Mouse (Mus musculus): ENCODE results near the gene Lrrc27. TPM values are rescaled to one million over a fixed set of nuclear protein-coding genes. Genes with fewer than 3 reads are reported as not detected.

The Lrrc27 gene
- polyA plus RNA-seq (2014; fragmentation: Nextera tagmentation; extraction: Ambion mirVana) = 3.4 and 5.3 TPM in 2 replicates

DNA sequence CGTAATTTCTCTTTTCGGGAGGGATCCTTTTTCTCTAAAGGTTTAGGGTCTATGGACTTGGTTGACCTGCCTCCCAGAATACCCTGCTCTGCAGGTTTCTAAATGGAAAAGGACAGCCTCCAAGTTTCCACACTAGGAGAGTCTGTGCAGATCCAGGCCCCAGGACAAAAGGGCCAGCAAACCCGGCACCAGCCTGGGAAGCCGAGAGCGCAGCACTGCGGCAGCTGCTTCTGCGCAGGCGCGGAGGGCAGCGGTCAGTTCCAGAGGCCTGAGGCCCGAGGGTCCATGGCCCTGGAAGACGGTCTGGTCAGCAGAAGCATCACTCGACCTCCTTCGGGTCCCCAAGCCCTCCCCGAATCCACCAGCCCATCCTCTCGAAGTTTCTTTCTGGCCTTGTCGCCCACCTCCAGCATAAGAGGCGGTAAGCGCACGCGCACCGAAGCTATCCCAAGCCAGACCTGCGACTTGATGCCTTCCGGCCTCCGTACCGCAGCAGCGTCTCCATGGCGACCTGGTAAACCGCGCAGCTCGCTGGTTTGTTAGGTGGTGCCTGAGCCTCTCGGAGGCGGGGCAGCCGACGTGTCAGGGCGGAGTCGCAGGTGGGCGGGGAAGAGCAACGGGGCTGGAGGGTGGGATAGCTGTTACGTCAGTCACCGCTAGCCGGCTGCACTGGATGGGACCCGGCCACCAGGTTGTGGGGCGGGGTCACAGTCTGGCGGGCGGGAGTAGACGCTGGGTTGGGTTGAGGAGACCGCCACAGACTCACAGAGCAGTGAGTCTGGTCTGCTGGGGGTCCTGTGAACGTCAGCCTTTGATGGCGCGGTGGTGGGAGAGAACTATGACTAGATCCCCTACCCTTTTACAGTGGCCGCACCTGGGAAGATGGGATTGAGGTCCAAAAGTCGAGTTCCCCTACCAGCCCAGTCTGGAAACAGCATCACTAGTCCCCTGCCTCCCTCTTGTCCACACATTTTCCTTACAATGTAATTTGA lies at the start of gene Lrrc27, which contains the start of gene Stk32c:
TSS of gene Lrrc27 (plus strand) at position 235 of the 992 bp plus-strand sequence.
TSS of gene Stk32c (minus strand) at position 554 of the 992 bp plus-strand sequence.
- Histone ChIP-seq H3K27me3 (ENCODE audit: insufficient read depth, low read length) (no peaks in the 10 kb centered on the region), H3K4me1 (ENCODE audit: insufficient read depth) (0 out of 2 replicates have a peak, but pooled peaks cover 4% of the 10 kb centered on the region), H3K4me3 (ENCODE audit: low read depth, low read length) (peak within 1 kb of the TSS; percentile 63), H3K27ac (ENCODE audit: low read depth) (peak within 1 kb of the TSS; percentile 82), H3K9me3 (ENCODE audit: low read depth, low read length) (no peaks in the 10 kb centered on the region), H3K9ac (peak within 1 kb of the TSS; percentile 67), H3K4me2 (peak within 1 kb of the TSS; percentile 72), H3K36me3 (ENCODE audit: insufficient read depth) (no peaks in the 10 kb centered on the region)
- 2% methylated on average over 53 of the region's 53 CpGs for WGBS
- DNase-seq = peak; percentile 99
- peak; percentile 97 for ATAC-seq (ENCODE audit: insufficient read depth)
- peak; percentile 51 for TF ChIP-seq CTCF (IDR thresholded peaks at IDR 0.05; ENCODE audit: low read depth)

DNA sequence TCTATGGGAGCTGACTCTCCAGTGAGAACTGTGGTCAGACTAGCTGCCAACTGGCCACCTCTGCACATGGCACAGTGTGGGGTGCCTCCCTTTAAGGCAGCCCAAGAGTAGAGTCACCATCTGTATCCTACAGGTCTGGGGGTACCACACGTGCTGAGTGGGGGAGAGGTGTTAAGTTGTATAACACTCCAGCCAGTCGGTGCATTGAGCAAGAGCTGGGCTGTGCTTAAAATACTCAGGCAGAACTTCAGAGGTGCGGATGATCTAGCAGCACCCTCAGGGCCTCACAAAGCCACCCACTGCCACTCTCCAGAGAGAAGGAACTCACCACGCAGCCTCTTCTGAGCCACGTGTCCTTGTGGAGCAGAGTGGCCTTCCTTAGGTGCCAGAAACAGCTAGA lies 48.4 kb upstream of the Lrrc27 start:
- no peak for DNase-seq
- Histone ChIP-seq H3K36me3 (ENCODE audit: insufficient read depth) (no peaks in the 10 kb centered on the region), H3K4me1 (ENCODE audit: insufficient read depth) (no peaks in the 10 kb centered on the region), H3K27me3 (ENCODE audit: insufficient read depth, low read length) (no peaks in the 10 kb centered on the region), H3K9ac (no peak overlapping the region), H3K9me3 (ENCODE audit: low read depth, low read length) (no peaks in the 10 kb centered on the region), H3K4me2 (no peak overlapping the region), H3K4me3 (ENCODE audit: low read depth, low read length) (no peak overlapping the region), H3K27ac (ENCODE audit: low read depth) (no peak overlapping the region)
- ATAC-seq (ENCODE audit: insufficient read depth) = no peak
- no peak for TF ChIP-seq CTCF (IDR thresholded peaks at IDR 0.05; ENCODE audit: low read depth)
- WGBS = 63% methylated on average over 5 of the region's 5 CpGs

DNA sequence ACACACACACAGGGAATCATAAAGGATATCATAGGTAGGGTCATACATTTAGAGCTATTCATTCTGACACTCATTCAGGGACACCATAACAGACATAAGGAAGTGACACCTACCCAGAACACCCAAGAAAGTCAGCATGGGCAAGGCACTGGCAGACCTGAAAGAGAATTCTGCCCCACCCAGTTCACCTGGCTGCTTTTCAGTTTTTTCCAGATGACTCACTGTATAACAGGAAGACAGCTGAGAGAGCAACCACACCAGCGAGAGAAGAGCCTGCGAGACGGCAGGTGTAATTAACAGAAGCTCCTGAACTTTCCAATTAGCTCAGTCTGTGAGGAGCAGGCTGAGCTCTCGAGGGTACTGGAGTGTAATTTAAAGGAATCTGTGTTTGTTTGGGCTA lies 43.6 kb upstream of the Lrrc27 start:
- H3K36me3 ChIP-seq (ENCODE audit: insufficient read depth) = no peaks in the 10 kb centered on the region
- H3K4me2 ChIP-seq = no peak overlapping the region
- no peaks in the 10 kb centered on the region for H3K4me1 ChIP-seq (ENCODE audit: insufficient read depth)
- no peak overlapping the region for H3K4me3 ChIP-seq (ENCODE audit: low read depth, low read length)
- no peak overlapping the region for H3K27ac ChIP-seq (ENCODE audit: low read depth)
- WGBS = 71% methylated on average over 4 of the region's 4 CpGs
- no peaks in the 10 kb centered on the region for H3K27me3 ChIP-seq (ENCODE audit: insufficient read depth, low read length)
- ATAC-seq (ENCODE audit: insufficient read depth) = no peak
- H3K9ac ChIP-seq = no peak overlapping the region
- no peak for TF ChIP-seq CTCF (IDR thresholded peaks at IDR 0.05; ENCODE audit: low read depth)
- DNase-seq = no peak
- H3K9me3 ChIP-seq (ENCODE audit: low read depth, low read length) = no peaks in the 10 kb centered on the region

DNA sequence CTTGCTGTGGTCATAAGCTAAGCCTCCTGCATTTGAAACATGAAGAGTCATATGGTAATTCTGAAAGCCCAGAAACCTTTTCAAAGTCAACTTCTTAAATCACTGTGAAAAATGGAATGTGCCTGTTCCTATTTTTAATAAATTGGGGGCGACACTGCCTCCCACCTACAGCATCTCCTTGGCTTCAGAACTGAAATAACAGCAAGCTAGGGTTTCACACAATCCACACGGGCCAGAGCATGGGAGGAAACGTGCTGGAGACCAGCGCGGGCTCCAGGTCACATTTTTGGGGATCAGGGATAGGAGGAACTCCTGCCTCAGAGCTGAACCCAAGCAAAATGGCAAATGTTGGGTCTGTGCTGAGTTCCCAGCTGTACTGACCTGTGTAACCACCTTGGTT lies 33.5 kb upstream of the Lrrc27 start:
- no peak overlapping the region for H3K4me3 ChIP-seq (ENCODE audit: low read depth, low read length)
- H3K36me3 ChIP-seq (ENCODE audit: insufficient read depth) = no peaks in the 10 kb centered on the region
- H3K27me3 ChIP-seq (ENCODE audit: insufficient read depth, low read length) = no peaks in the 10 kb centered on the region
- no peaks in the 10 kb centered on the region for H3K4me1 ChIP-seq (ENCODE audit: insufficient read depth)
- no peak for DNase-seq
- no peaks in the 10 kb centered on the region for H3K9me3 ChIP-seq (ENCODE audit: low read depth, low read length)
- H3K9ac ChIP-seq = no peak overlapping the region
- H3K27ac ChIP-seq (ENCODE audit: low read depth) = no peak overlapping the region
- ATAC-seq (ENCODE audit: insufficient read depth) = no peak
- TF ChIP-seq CTCF (IDR thresholded peaks at IDR 0.05; ENCODE audit: low read depth) = no peak
- 72% methylated on average over 5 of the region's 5 CpGs for WGBS
- no peak overlapping the region for H3K4me2 ChIP-seq

DNA sequence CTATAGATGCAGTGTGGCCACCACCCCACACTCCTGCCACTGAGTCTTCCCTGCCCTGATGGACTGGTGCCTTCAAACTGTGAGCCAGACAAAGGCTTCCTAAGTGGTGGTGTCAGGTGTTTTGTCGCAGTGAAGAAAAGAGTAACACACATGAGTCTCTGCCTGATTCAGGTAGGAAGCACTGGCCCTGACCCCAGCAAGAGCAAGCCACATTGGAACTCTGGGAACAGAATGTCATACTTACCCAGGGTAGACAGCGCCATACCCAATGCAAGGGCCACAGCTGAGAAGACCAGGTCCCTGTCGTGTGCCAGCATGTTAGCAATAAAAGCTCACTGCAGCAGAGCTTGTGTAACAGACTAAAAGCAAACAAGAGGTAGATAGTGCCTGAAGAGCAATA lies 32.7 kb upstream of the Lrrc27 start:
- Histone ChIP-seq H3K36me3 (ENCODE audit: insufficient read depth) (no peaks in the 10 kb centered on the region), H3K9me3 (ENCODE audit: low read depth, low read length) (no peaks in the 10 kb centered on the region), H3K27ac (ENCODE audit: low read depth) (no peak overlapping the region), H3K27me3 (ENCODE audit: insufficient read depth, low read length) (no peaks in the 10 kb centered on the region), H3K4me2 (no peak overlapping the region), H3K9ac (no peak overlapping the region), H3K4me1 (ENCODE audit: insufficient read depth) (no peaks in the 10 kb centered on the region), H3K4me3 (ENCODE audit: low read depth, low read length) (no peak overlapping the region)
- DNase-seq = no peak
- no peak for ATAC-seq (ENCODE audit: insufficient read depth)
- TF ChIP-seq CTCF (IDR thresholded peaks at IDR 0.05; ENCODE audit: low read depth) = no peak
- 88% methylated on average over 3 of the region's 3 CpGs for WGBS

DNA sequence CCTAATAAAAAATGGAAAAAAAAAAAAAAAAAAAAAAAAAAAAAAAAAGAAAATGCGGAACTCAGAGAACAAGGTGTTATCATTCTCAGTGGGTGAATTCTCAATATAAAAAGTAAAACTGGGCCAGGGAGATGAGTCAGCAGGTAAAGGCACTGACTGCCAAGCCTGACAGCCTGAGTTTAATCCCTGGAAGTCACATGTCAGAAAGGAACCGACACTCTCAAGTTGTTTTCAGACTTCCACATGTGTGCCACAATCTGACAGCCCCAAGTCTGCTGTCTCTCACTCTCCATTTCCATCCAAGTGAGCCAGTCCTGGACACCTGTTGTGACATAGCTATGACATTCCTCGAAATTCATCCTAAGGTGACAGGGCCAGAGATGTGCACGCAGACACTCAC lies 28.4 kb upstream of the Lrrc27 start:
- Histone ChIP-seq H3K27me3 (ENCODE audit: insufficient read depth, low read length) (peaks cover 28% of the 10 kb centered on the region), H3K9me3 (ENCODE audit: low read depth, low read length) (no peaks in the 10 kb centered on the region), H3K36me3 (ENCODE audit: insufficient read depth) (no peaks in the 10 kb centered on the region), H3K4me3 (ENCODE audit: low read depth, low read length) (no peak overlapping the region), H3K4me2 (no peak overlapping the region), H3K4me1 (ENCODE audit: insufficient read depth) (no peaks in the 10 kb centered on the region), H3K9ac (no peak overlapping the region), H3K27ac (ENCODE audit: low read depth) (no peak overlapping the region)
- no peak for TF ChIP-seq CTCF (IDR thresholded peaks at IDR 0.05; ENCODE audit: low read depth)
- DNase-seq (no peak), ATAC-seq (ENCODE audit: insufficient read depth) (no peak)
- 67% methylated on average over 4 of the region's 4 CpGs for WGBS

DNA sequence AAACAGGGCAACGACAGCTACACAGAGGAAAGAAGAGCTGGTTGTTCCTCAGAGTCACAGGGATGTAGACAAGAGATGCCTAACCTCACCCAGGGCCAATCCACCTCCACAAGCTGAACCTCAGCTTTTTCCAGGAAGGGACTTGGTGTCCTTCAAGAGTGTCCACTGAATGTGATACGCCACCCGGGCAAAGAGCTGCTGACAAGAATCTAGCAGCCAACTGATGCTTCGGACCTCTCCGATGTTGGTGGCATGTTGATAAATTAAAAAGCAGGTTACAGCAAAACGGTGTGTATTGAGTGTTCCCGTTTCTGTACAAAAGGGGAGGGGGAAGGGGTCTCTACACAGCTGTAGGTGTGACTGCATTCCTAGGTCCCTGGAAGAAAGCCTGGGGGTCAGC lies 27.9 kb upstream of the Lrrc27 start:
- Histone ChIP-seq H3K27ac (ENCODE audit: low read depth) (no peak overlapping the region), H3K4me1 (ENCODE audit: insufficient read depth) (no peaks in the 10 kb centered on the region), H3K4me2 (no peak overlapping the region), H3K36me3 (ENCODE audit: insufficient read depth) (no peaks in the 10 kb centered on the region), H3K4me3 (ENCODE audit: low read depth, low read length) (no peak overlapping the region), H3K27me3 (ENCODE audit: insufficient read depth, low read length) (peaks cover 28% of the 10 kb centered on the region), H3K9ac (no peak overlapping the region), H3K9me3 (ENCODE audit: low read depth, low read length) (no peaks in the 10 kb centered on the region)
- WGBS = 66% methylated on average over 7 of the region's 7 CpGs
- TF ChIP-seq CTCF (IDR thresholded peaks at IDR 0.05; ENCODE audit: low read depth) = no peak
- no peak for DNase-seq
- no peak for ATAC-seq (ENCODE audit: insufficient read depth)

All from lung, embryonic 14.5 days (tissue).